Mouse (Mus musculus) midbrain, postnatal 0 days (tissue): ENCODE results near the gene Paf1. TPM values are rescaled to one million over a fixed set of nuclear protein-coding genes. Genes with fewer than 3 reads are reported as not detected.

Source experiments
- ATAC-seq: fragments of 200-750 bp; cut with Nextera tagmentation; 2 replicates; pipeline ENCODE4 v1.8.0; 2017; ENCODE audit warnings: moderate number of reproducible peaks, mild to moderate bottlenecking, moderate TSS enrichment, moderate library complexity; ENCODE audit not compliant: low FRiP score
- DNase-seq: peaks from one replicate; pipeline ENCODE4 v3.0.0-alpha.2; 2015; ENCODE audit warnings: low spot score
- H3K27ac ChIP-seq: fragments of 300-500 bp; sonication (generic); 2 replicates; pipeline ENCODE4 v1.5.1; 2014; ENCODE audit warnings: low read depth, mild to moderate bottlenecking, low read length, mixed read lengths
- H3K27me3 ChIP-seq: fragments of 300-500 bp; sonication (generic); 2 replicates; pipeline ENCODE4 v1.6.1; 2014; ENCODE audit warnings: low read length, control low read depth, mixed read lengths; ENCODE audit not compliant: insufficient read depth
- H3K36me3 ChIP-seq: fragments of 300-500 bp; sonication (generic); 2 replicates; pipeline ENCODE4 v1.6.1; 2014; ENCODE audit warnings: low read length, control low read depth, mixed read lengths; ENCODE audit not compliant: insufficient read depth
- H3K4me1 ChIP-seq: fragments of 300-500 bp; sonication (generic); 2 replicates; pipeline ENCODE4 v1.6.1; 2014; ENCODE audit warnings: mild to moderate bottlenecking, control low read depth, antibody characterized with exemption, low read length, mixed read lengths; ENCODE audit not compliant: insufficient read depth
- H3K4me2 ChIP-seq: fragments of 300-500 bp; sonication (generic); 2 replicates; pipeline ENCODE4 v1.6.1; 2014; ENCODE audit warnings: low read depth, mild to moderate bottlenecking, low read length, mixed read lengths; ENCODE audit not compliant: poor library complexity, severe bottlenecking
- H3K4me3 ChIP-seq: fragments of 300-500 bp; sonication (generic); 2 replicates; pipeline ENCODE4 v1.5.1; 2014; ENCODE audit warnings: low read depth, mild to moderate bottlenecking, low read length, moderate library complexity
- H3K9ac ChIP-seq: fragments of 300-500 bp; sonication (generic); replicated peaks from 2 replicates; pipeline ENCODE4 v1.6.1; 2014; ENCODE audit warnings: mild to moderate bottlenecking, low read length, moderate library complexity, mixed read lengths; ENCODE audit not compliant: poor library complexity, severe bottlenecking
- H3K9me3 ChIP-seq: fragments of 300-500 bp; sonication (generic); 2 replicates; pipeline ENCODE4 v1.6.1; 2016; ENCODE audit warnings: low read length, control low read depth
- CTCF ChIP-seq: IDR thresholded peaks from 2 replicates; pipeline ENCODE4 v1.5.1; 2016; ENCODE audit warnings: antibody characterized with exemption, mild to moderate bottlenecking
- WGBS: fragments of 180-500 bp; shearing (Covaris S2); extraction: QIAGEN DNeasy Blood & Tissue Kit; methylation state at CpG from one replicate; pipeline ENCODE4 v1.1.7; 2014; 5-methylcytosine and 5-hydroxymethylcytosine counted together
- polyA plus RNA-seq: library from polyadenylated mRNA; unstranded; fragments of >200 nt; fragmentation: Nextera tagmentation; extraction: Ambion mirVana; gene quantifications from 2 replicates; pipeline ENCODE4 v1.2.1, GENCODE M21; 2015
- total RNA-seq: library from RNA; depleted of rRNA; stranded (reverse); fragments of >200 nt; gene quantifications from 2 replicates; pipeline ENCODE4 v1.2.3, GENCODE M21; 2014

Gene Paf1
- total and polyA plus RNA-seq, 2 experiments from 2014 or later = 84.2 to 89.3 TPM

GRCm38 (mm10) chr7:28390331-28390730, 2.4 kb upstream of the Paf1 start:
- H3K4me3 ChIP-seq = no peak overlapping the region
- H3K9ac ChIP-seq = no peak overlapping the region
- no peak for TF ChIP-seq CTCF
- 95% methylated on average over 3 of the region's 3 CpGs for WGBS
- no peaks in the 10 kb centered on the region for H3K27me3 ChIP-seq
- no peaks in the 10 kb centered on the region for H3K9me3 ChIP-seq
- DNase-seq = no peak
- no peak for ATAC-seq
- H3K4me2 ChIP-seq = no peak overlapping the region
- peaks cover 28% of the 10 kb centered on the region for H3K36me3 ChIP-seq
- no peak overlapping the region for H3K27ac ChIP-seq
- 0 out of 2 replicates have a peak, but pooled peaks cover 3% of the 10 kb centered on the region for H3K4me1 ChIP-seq

- Histone ChIP-seq H3K36me3 (peaks cover 41% of the 10 kb centered on the region), H3K9me3 (no peaks in the 10 kb centered on the region), H3K27ac (peak overlapping the region; percentile 77), H3K9ac (peak overlapping the region; percentile 78), H3K4me3 (peak overlapping the region; percentile 64), H3K4me2 (peak overlapping the region; percentile 89), H3K4me1 (0 out of 2 replicates have a peak, but pooled peaks cover 3% of the 10 kb centered on the region), H3K27me3 (no peaks in the 10 kb centered on the region)
- no peak for TF ChIP-seq CTCF
- no peak for ATAC-seq
- no peak for DNase-seq
- 4% methylated on average over 22 of the region's 22 CpGs for WGBS
Measured at GRCm38 (mm10) chr7:28393272-28393951, 661 bp downstream of the Paf1 start.

- H3K9ac ChIP-seq = no peak overlapping the region
- H3K9me3 ChIP-seq = no peaks in the 10 kb centered on the region
- no peak for ATAC-seq
- H3K36me3 ChIP-seq = peaks cover 43% of the 10 kb centered on the region
- no peaks in the 10 kb centered on the region for H3K27me3 ChIP-seq
- no peak overlapping the region for H3K4me3 ChIP-seq
- no peak overlapping the region for H3K27ac ChIP-seq
- 95% methylated on average over 4 of the region's 4 CpGs for WGBS
- no peak for TF ChIP-seq CTCF
- DNase-seq = no peak
- 0 out of 2 replicates have a peak, but pooled peaks cover 3% of the 10 kb centered on the region for H3K4me1 ChIP-seq
- H3K4me2 ChIP-seq = no peak overlapping the region
Measured at GRCm38 (mm10) chr7:28395425-28395824, 2.7 kb downstream of the Paf1 start.

GRCm38 (mm10) chr7:28398000-28398399, 5.2 kb downstream of the Paf1 start:
- WGBS = 57% methylated on average over 3 of the region's 3 CpGs
- H3K4me3 ChIP-seq = no peak overlapping the region
- no peak overlapping the region for H3K27ac ChIP-seq
- H3K9me3 ChIP-seq = no peaks in the 10 kb centered on the region
- no peak for ATAC-seq
- no peak overlapping the region for H3K9ac ChIP-seq
- no peak overlapping the region for H3K4me2 ChIP-seq
- peak; percentile 69 for DNase-seq
- peaks cover 64% of the 10 kb centered on the region for H3K36me3 ChIP-seq
- no peaks in the 10 kb centered on the region for H3K4me1 ChIP-seq
- TF ChIP-seq CTCF = peak; percentile 63
- no peaks in the 10 kb centered on the region for H3K27me3 ChIP-seq

- ATAC-seq (no peak), DNase-seq (no peak)
- H3K9me3 ChIP-seq = no peaks in the 10 kb centered on the region
- no peak overlapping the region for H3K27ac ChIP-seq
- WGBS = 91% methylated on average over 10 of the region's 10 CpGs
- no peak for TF ChIP-seq CTCF
- no peak overlapping the region for H3K9ac ChIP-seq
- no peak overlapping the region for H3K4me3 ChIP-seq
- H3K27me3 ChIP-seq = no peaks in the 10 kb centered on the region
- H3K36me3 ChIP-seq = peaks cover 73% of the 10 kb centered on the region
- no peaks in the 10 kb centered on the region for H3K4me1 ChIP-seq
- H3K4me2 ChIP-seq = no peak overlapping the region
Measured at GRCm38 (mm10) chr7:28398696-28399340, 6.1 kb downstream of the Paf1 start.

GRCm38 (mm10) chr7:28401030-28401429, 8.3 kb downstream of the Paf1 start:
- peaks cover 82% of the 10 kb centered on the region for H3K36me3 ChIP-seq
- H3K4me3 ChIP-seq = no peak overlapping the region
- DNase-seq (no peak), ATAC-seq (no peak)
- 96% methylated on average over 1 of the region's 1 CpGs for WGBS
- no peaks in the 10 kb centered on the region for H3K9me3 ChIP-seq
- TF ChIP-seq CTCF = no peak
- H3K4me1 ChIP-seq = no peaks in the 10 kb centered on the region
- no peak overlapping the region for H3K4me2 ChIP-seq
- no peaks in the 10 kb centered on the region for H3K27me3 ChIP-seq
- no peak overlapping the region for H3K27ac ChIP-seq
- no peak overlapping the region for H3K9ac ChIP-seq
